Mouse (Mus musculus) kidney, embryonic 14.5 days (tissue): Measurements from ENCODE around the gene Nap1l5. TPM values are rescaled to one million over a fixed set of nuclear protein-coding genes. Genes with fewer than 3 reads are reported as not detected.
"Not testable (repeated sequence)": the region's sequence is repeated elsewhere in the genome, so short reads cannot be mapped to it uniquely, and the experiment has no call there.

Experiments
- ATAC-seq: fragments of 200-750 bp; cut with Nextera tagmentation; 2 replicates; pipeline ENCODE4 v1.8.0; 2017; ENCODE audit warnings: moderate number of reproducible peaks, mild to moderate bottlenecking, moderate TSS enrichment, moderate library complexity; ENCODE audit not compliant: low FRiP score, low TSS enrichment
- H3K27ac ChIP-seq: fragments of 300-500 bp; sonication (generic); 2 replicates; pipeline ENCODE4 v1.5.1; 2014; ENCODE audit warnings: low read depth, mild to moderate bottlenecking, low read length, moderate library complexity, mixed read lengths
- H3K27me3 ChIP-seq: fragments of 300-500 bp; sonication (generic); 2 replicates; pipeline ENCODE4 v1.6.1; 2014; ENCODE audit warnings: mild to moderate bottlenecking, low read length; ENCODE audit not compliant: control insufficient read depth, insufficient read depth
- H3K36me3 ChIP-seq: fragments of 300-500 bp; sonication (generic); 2 replicates; pipeline ENCODE4 v1.6.1; 2014; ENCODE audit warnings: low read length, mixed read lengths; ENCODE audit not compliant: control insufficient read depth, insufficient read depth
- H3K4me1 ChIP-seq: fragments of 300-500 bp; sonication (generic); 2 replicates; pipeline ENCODE4 v1.6.1; 2014; ENCODE audit warnings: low read length, mixed read lengths; ENCODE audit not compliant: control insufficient read depth, insufficient read depth
- H3K4me2 ChIP-seq: fragments of 300-500 bp; sonication (generic); replicated peaks from 2 replicates; pipeline ENCODE4 v1.6.1; 2014; ENCODE audit warnings: low read depth, mild to moderate bottlenecking, low read length
- H3K4me3 ChIP-seq: fragments of 300-500 bp; sonication (generic); 2 replicates; pipeline ENCODE4 v1.5.1; 2014; ENCODE audit warnings: mild to moderate bottlenecking, low read length
- H3K9ac ChIP-seq: fragments of 300-500 bp; sonication (generic); 2 replicates; pipeline ENCODE4 v1.6.1; 2014; ENCODE audit warnings: low read depth, mild to moderate bottlenecking, low read length, moderate library complexity
- H3K9me3 ChIP-seq: fragments of 300-500 bp; sonication (generic); 2 replicates; pipeline ENCODE4 v1.6.1; 2016; ENCODE audit warnings: low read length; ENCODE audit not compliant: control insufficient read depth
- WGBS: fragments of 180-500 bp; shearing (Covaris S2); extraction: QIAGEN DNeasy Blood & Tissue Kit; methylation state at CpG from one replicate; pipeline ENCODE4 v1.1.7; 2014; 5-methylcytosine and 5-hydroxymethylcytosine counted together
- polyA plus RNA-seq: library from polyadenylated mRNA; unstranded; fragments of >200 nt; fragmentation: Nextera tagmentation; extraction: Ambion mirVana; gene quantifications from 2 replicates; pipeline ENCODE4 v1.2.1, GENCODE M21; 2014

The Nap1l5 gene
- polyA plus RNA-seq, 1 experiment from 2014 or later: 1.1 TPM

GRCm38 (mm10) chr6:58896648-58897047 lies 10.2 kb downstream of the Nap1l5 start:
- no peaks in the 10 kb centered on the region for H3K4me1 ChIP-seq
- no peak for ATAC-seq
- no peak overlapping the region for H3K4me3 ChIP-seq
- no peaks in the 10 kb centered on the region for H3K27me3 ChIP-seq
- H3K36me3 ChIP-seq: no peaks in the 10 kb centered on the region
- no peaks in the 10 kb centered on the region for H3K9me3 ChIP-seq
- H3K9ac ChIP-seq: no peak overlapping the region
- 95% methylated on average over 3 of the region's 3 CpGs for WGBS
- H3K4me2 ChIP-seq: no peak overlapping the region
- H3K27ac ChIP-seq: no peak overlapping the region

GRCm38 (mm10) chr6:58894994-58895393 lies 11.9 kb downstream of the Nap1l5 start:
- no peak overlapping the region for H3K9ac ChIP-seq
- peaks cover 3% of the 10 kb centered on the region; the same call in 1 of the 2 replicates for H3K36me3 ChIP-seq
- WGBS: 79% methylated on average over 4 of the region's 4 CpGs
- no peaks in the 10 kb centered on the region for H3K27me3 ChIP-seq
- H3K4me2 ChIP-seq: no peak overlapping the region
- no peak for ATAC-seq
- H3K4me1 ChIP-seq: no peaks in the 10 kb centered on the region
- H3K27ac ChIP-seq: no peak overlapping the region
- no peaks in the 10 kb centered on the region for H3K9me3 ChIP-seq
- no peak overlapping the region for H3K4me3 ChIP-seq

GRCm38 (mm10) chr6:58893307-58893706 lies 13.6 kb downstream of the Nap1l5 start:
- Histone ChIP-seq H3K9me3 (no peaks in the 10 kb centered on the region), H3K4me3 (no peak overlapping the region), H3K4me2 (no peak overlapping the region), H3K27ac (no peak overlapping the region), H3K9ac (no peak overlapping the region), H3K27me3 (no peaks in the 10 kb centered on the region), H3K4me1 (no peaks in the 10 kb centered on the region), H3K36me3 (peaks cover 3% of the 10 kb centered on the region; the same call in 1 of the 2 replicates)
- 79% methylated on average over 6 of the region's 6 CpGs for WGBS
- no peak for ATAC-seq

DNA sequence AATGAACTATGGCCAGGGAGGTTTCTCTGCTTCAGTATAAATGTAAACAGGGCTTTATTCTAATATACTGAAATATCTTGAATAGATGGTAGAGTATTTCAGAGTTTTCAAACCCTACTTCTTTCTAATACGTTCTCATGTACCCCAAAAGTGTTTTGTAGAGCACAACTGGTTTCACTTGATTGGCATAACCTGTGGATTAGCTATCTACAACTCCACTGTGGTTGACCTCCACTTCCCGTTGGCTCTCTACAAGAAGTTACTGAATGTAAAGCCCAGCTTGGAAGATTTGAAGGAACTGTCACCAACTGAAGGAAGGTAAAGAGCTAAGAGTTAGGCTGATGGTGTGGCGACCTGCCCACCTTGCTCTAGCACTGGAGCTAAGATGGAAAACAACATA lies 17.0 kb downstream of the Nap1l5 start:
- no peak overlapping the region for H3K27ac ChIP-seq
- ATAC-seq: no peak
- H3K4me1 ChIP-seq: no peaks in the 10 kb centered on the region
- H3K4me3 ChIP-seq: no peak overlapping the region
- 85% methylated on average over 3 of the region's 3 CpGs for WGBS
- no peak overlapping the region for H3K9ac ChIP-seq
- H3K9me3 ChIP-seq: no peaks in the 10 kb centered on the region
- peaks cover 3% of the 10 kb centered on the region; the same call in 1 of the 2 replicates for H3K36me3 ChIP-seq
- no peaks in the 10 kb centered on the region for H3K27me3 ChIP-seq
- no peak overlapping the region for H3K4me2 ChIP-seq

- H3K4me2 ChIP-seq: no peak overlapping the region
- ATAC-seq: no peak
- H3K4me1 ChIP-seq: no peaks in the 10 kb centered on the region
- no peaks in the 10 kb centered on the region for H3K9me3 ChIP-seq
- no peaks in the 10 kb centered on the region for H3K36me3 ChIP-seq
- H3K27me3 ChIP-seq: no peaks in the 10 kb centered on the region
- H3K4me3 ChIP-seq: no peak overlapping the region
- H3K27ac ChIP-seq: no peak overlapping the region
- WGBS: 68% methylated on average over 6 of the region's 6 CpGs
- no peak overlapping the region for H3K9ac ChIP-seq
Observed at GRCm38 (mm10) chr6:58882271-58882670, 24.6 kb downstream of the Nap1l5 start.

DNA sequence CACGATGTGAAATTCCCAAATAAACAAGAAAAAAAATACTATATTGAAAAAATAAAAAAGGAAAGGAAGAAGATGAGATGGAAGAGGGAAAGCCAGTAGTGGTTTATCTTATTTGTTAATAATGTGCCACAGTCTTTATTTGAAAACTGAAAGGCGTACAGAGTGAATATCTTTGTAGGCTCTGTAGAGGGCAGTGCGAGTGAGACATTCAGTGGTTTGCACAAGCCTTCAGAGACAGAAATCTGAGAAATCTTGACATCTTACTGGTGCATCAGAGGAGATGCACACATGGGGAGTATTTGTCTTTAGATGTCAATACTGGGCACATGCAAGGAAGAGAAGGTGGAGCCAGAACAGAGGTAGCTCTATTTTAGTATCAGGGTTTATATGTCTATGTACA lies 25.5 kb downstream of the Nap1l5 start:
- no peak overlapping the region for H3K27ac ChIP-seq
- WGBS: 92% methylated on average over 3 of the region's 3 CpGs
- H3K4me2 ChIP-seq: no peak overlapping the region
- H3K4me1 ChIP-seq: no peaks in the 10 kb centered on the region
- ATAC-seq: no peak
- no peaks in the 10 kb centered on the region for H3K9me3 ChIP-seq
- H3K4me3 ChIP-seq: no peak overlapping the region
- no peaks in the 10 kb centered on the region for H3K27me3 ChIP-seq
- no peaks in the 10 kb centered on the region for H3K36me3 ChIP-seq
- no peak overlapping the region for H3K9ac ChIP-seq

- WGBS: 91% methylated on average over 5 of the region's 5 CpGs
- no peaks in the 10 kb centered on the region for H3K9me3 ChIP-seq
- H3K4me2 ChIP-seq: no peak overlapping the region
- H3K27ac ChIP-seq: no peak overlapping the region
- no peak overlapping the region for H3K4me3 ChIP-seq
- no peaks in the 10 kb centered on the region for H3K36me3 ChIP-seq
- H3K4me1 ChIP-seq: no peaks in the 10 kb centered on the region
- no peak for ATAC-seq
- no peaks in the 10 kb centered on the region for H3K27me3 ChIP-seq
- no peak overlapping the region for H3K9ac ChIP-seq
Observed at GRCm38 (mm10) chr6:58880861-58881260, 26.0 kb downstream of the Nap1l5 start.

GRCm38 (mm10) chr6:58879987-58880386 lies 26.9 kb downstream of the Nap1l5 start:
- Histone ChIP-seq H3K27me3 (no peaks in the 10 kb centered on the region), H3K4me3 (no peak overlapping the region), H3K4me1 (no peaks in the 10 kb centered on the region), H3K27ac (no peak overlapping the region), H3K9me3 (no peaks in the 10 kb centered on the region), H3K9ac (no peak overlapping the region), H3K4me2 (no peak overlapping the region), H3K36me3 (no peaks in the 10 kb centered on the region)
- WGBS: 91% methylated on average over 9 of the region's 9 CpGs
- no peak for ATAC-seq

GRCm38 (mm10) chr6:58879572-58879971 lies 27.3 kb downstream of the Nap1l5 start:
- H3K36me3 ChIP-seq: no peaks in the 10 kb centered on the region
- H3K27me3 ChIP-seq: no peaks in the 10 kb centered on the region
- H3K9ac ChIP-seq: no peak overlapping the region
- H3K4me1 ChIP-seq: no peaks in the 10 kb centered on the region
- H3K4me3 ChIP-seq: no peak overlapping the region
- no peak overlapping the region for H3K27ac ChIP-seq
- WGBS: 78% methylated on average over 4 of the region's 4 CpGs
- H3K4me2 ChIP-seq: no peak overlapping the region
- no peaks in the 10 kb centered on the region for H3K9me3 ChIP-seq
- ATAC-seq: no peak

GRCm38 (mm10) chr6:58867858-58868257 lies 39.0 kb downstream of the Nap1l5 start:
- not testable (repeated sequence) for H3K4me1 ChIP-seq, H3K9ac ChIP-seq, ATAC-seq, H3K27me3 ChIP-seq, H3K9me3 ChIP-seq, H3K4me3 ChIP-seq, H3K36me3 ChIP-seq, H3K27ac ChIP-seq, H3K4me2 ChIP-seq
- WGBS: 93% methylated on average over 6 of the region's 6 CpGs
